Mouse (Mus musculus): ENCODE data around the gene Dennd4b. TPM values are rescaled to one million over a fixed set of nuclear protein-coding genes. Genes with fewer than 3 reads are reported as not detected.
A peak's percentile ranks its signal among the peaks of the same experiment; 100 is the strongest.
"Not testable (repeated sequence)": the region's sequence is repeated elsewhere in the genome, so short reads cannot be mapped to it uniquely, and the experiment has no call there.

Dennd4b gene
- total RNA-seq, 2 experiments from 2014 or later = 8.5 to 17.0 TPM

GRCm38 (mm10) chr3:90278211-90278610 lies 13.2 kb downstream of the Dennd4b start:
- DNase-seq = no peak

GRCm38 (mm10) chr3:90279216-90279615 lies 14.2 kb downstream of the Dennd4b start:
- DNase-seq = no peak

- DNase-seq = no peak
These were observed 14.8 kb downstream of the Dennd4b start for GRCm38 (mm10) chr3:90279743-90280142.

- DNase-seq = no peak
These were observed 15.7 kb downstream of the Dennd4b start for GRCm38 (mm10) chr3:90280708-90281107.

- no peak for DNase-seq
These were observed 19.2 kb downstream of the Dennd4b start for GRCm38 (mm10) chr3:90284150-90284549.

- not testable (repeated sequence) for DNase-seq
These were observed 24.4 kb downstream of the Dennd4b start for GRCm38 (mm10) chr3:90289403-90289802.

- DNase-seq = no peak
These were observed 25.6 kb downstream of the Dennd4b start for GRCm38 (mm10) chr3:90290602-90291001.

- DNase-seq = no peak
These were observed 27.0 kb downstream of the Dennd4b start for GRCm38 (mm10) chr3:90291982-90292344.

GRCm38 (mm10) chr3:90292345-90293275 lies 27.6 kb downstream of the Dennd4b start, which contains the start of gene Gatad2b:
Gene Gatad2b (plus strand): TSS chr3:90293178.
- peak; percentile 98 for DNase-seq

- DNase-seq = peak; percentile 85
These were observed 28.5 kb downstream of the Dennd4b start for GRCm38 (mm10) chr3:90293352-90294063.

- peak; percentile 18 for DNase-seq
These were observed 29.1 kb downstream of the Dennd4b start for GRCm38 (mm10) chr3:90294064-90294440.

GRCm38 (mm10) chr3:90294651-90295050 lies 29.7 kb downstream of the Dennd4b start:
- DNase-seq = no peak

- DNase-seq = no peak
These were observed 40.8 kb downstream of the Dennd4b start for GRCm38 (mm10) chr3:90305801-90306200.

- no peak for DNase-seq
These were observed 44.6 kb downstream of the Dennd4b start for GRCm38 (mm10) chr3:90309589-90309988.

- no peak for DNase-seq
These were observed 48.4 kb downstream of the Dennd4b start for GRCm38 (mm10) chr3:90313367-90313766.

GRCm38 (mm10) chr3:90314241-90314640 lies 49.3 kb downstream of the Dennd4b start:
- DNase-seq = no peak

GRCm38 (mm10) chr3:90322289-90322688 lies 57.3 kb downstream of the Dennd4b start:
- peak; percentile 18 for DNase-seq

- DNase-seq = peak; percentile 82
These were observed 58.1 kb downstream of the Dennd4b start for GRCm38 (mm10) chr3:90323119-90323518.

Small RNAs within 50 kb of the gene (microRNA-seq; reads per million reads assigned to microRNA genes)
- not detected for gene Mir7012

Other genes starting within 250 kb of the Dennd4b start
- gene 4933434E20Rik, start 213.5 kb upstream of the Dennd4b start, total RNA-seq (2021) = 10 to 100 TPM; 64.6 to 66.5 TPM
- gene Ubap2l, start 212.6 kb upstream of the Dennd4b start, total RNA-seq (2021) = 100 to 1,000 TPM; 152 to 166 TPM
- 100 to 1,000 TPM; 165 to 251 TPM for gene Tpm3, start 192.5 kb upstream of the Dennd4b start, total RNA-seq (2021)
- gene Nup210l, start 161.1 kb upstream of the Dennd4b start, total RNA-seq (2021) = under 1 TPM; 0.24 to 0.42 TPM
- 1,000 to 10,000 TPM; 1,820 to 1,837 TPM for gene Rps27, start 51.5 kb upstream of the Dennd4b start, total RNA-seq (2021)
- 10 to 100 TPM; 30.6 to 39.6 TPM for gene Rab13, start 51.5 kb upstream of the Dennd4b start, total RNA-seq (2021)
- 10 to 100 TPM; 57.2 to 57.9 TPM for gene Jtb, start 33.6 kb upstream of the Dennd4b start, total RNA-seq (2021)
- under 1 TPM; 0.36 to 0.55 TPM for gene Creb3l4, start 21.7 kb upstream of the Dennd4b start, total RNA-seq (2021)
- gene Slc39a1, start 17.0 kb upstream of the Dennd4b start, total RNA-seq (2021) = 100 to 1,000 TPM; 114 to 118 TPM
- 10 to 100 TPM; 36.1 to 47.7 TPM for gene Crtc2, start 11.0 kb upstream of the Dennd4b start, total RNA-seq (2021)
- gene Gatad2b, start 28.0 kb downstream of the Dennd4b start, total RNA-seq (2021) = 10 to 100 TPM; 55.5 to 65.9 TPM
- gene Slc27a3, start 124.8 kb downstream of the Dennd4b start, total RNA-seq (2021) = 10 to 100 TPM; 55.2 to 65.9 TPM
- gene Ints3, start 168.4 kb downstream of the Dennd4b start, total RNA-seq (2021) = 10 to 100 TPM; 46.8 to 51.6 TPM
- 100 to 1,000 TPM in 1 of 2 experiments, 10 to 100 TPM in 1; 88.3 to 101 TPM for gene Npr1, start 200.7 kb downstream of the Dennd4b start, total RNA-seq (2021)
- 10 to 100 TPM; 59.1 to 63.2 TPM for gene Ilf2, start 210.9 kb downstream of the Dennd4b start, total RNA-seq (2021)
- gene Snapin, start 225.8 kb downstream of the Dennd4b start, total RNA-seq (2021) = 10 to 100 TPM; 46.6 to 59.3 TPM
- gene Chtop, start 244.3 kb downstream of the Dennd4b start, total RNA-seq (2021) = 100 to 1,000 TPM; 101 to 108 TPM
- 100 to 1,000 TPM; 263 to 269 TPM for gene S100a1, start 249.2 kb downstream of the Dennd4b start, total RNA-seq (2021)
- 10 to 100 TPM; 59.6 to 60.9 TPM for gene S100a13, start 249.2 kb downstream of the Dennd4b start, total RNA-seq (2021)